Mouse (Mus musculus) layer of hippocampus, adult 9-10 months (tissue): ENCODE data around the gene 4933402D24Rik.
A peak's percentile ranks its signal among the peaks of the same experiment; 100 is the strongest.

ENCODE experiments used
- DNase-seq: peaks from one replicate; pipeline ENCODE4 v3.0.0; 2022; ENCODE audit warnings: low spot score

The 4933402D24Rik gene

GRCm38 (mm10) chr1:63769167-63769566 is at the start of gene 4933402D24Rik:
Gene 4933402D24Rik (minus strand): TSS chr1:63769267.
- DNase-seq, result no peak

GRCm38 (mm10) chr1:63808584-63808983 is 39.5 kb upstream of the 4933402D24Rik start:
- no peak for DNase-seq

GRCm38 (mm10) chr1:63805095-63805494 is 36.0 kb upstream of the 4933402D24Rik start:
- DNase-seq, result no peak

- DNase-seq, result no peak
Observed at GRCm38 (mm10) chr1:63794326-63794725, 25.3 kb upstream of the 4933402D24Rik start.

- no peak for DNase-seq
Observed at GRCm38 (mm10) chr1:63776902-63777630, 8.0 kb upstream of the 4933402D24Rik start.

- DNase-seq, result no peak
Observed at GRCm38 (mm10) chr1:63776396-63776795, 7.3 kb upstream of the 4933402D24Rik start.

GRCm38 (mm10) chr1:63770309-63770708 is 1.2 kb upstream of the 4933402D24Rik start:
- DNase-seq, result peak; percentile 5

GRCm38 (mm10) chr1:63768112-63768511 is 955 bp downstream of the 4933402D24Rik start:
- DNase-seq, result no peak

- no peak for DNase-seq
Observed at GRCm38 (mm10) chr1:63764395-63764794, 4.7 kb downstream of the 4933402D24Rik start.

GRCm38 (mm10) chr1:63763881-63764386 is 5.1 kb downstream of the 4933402D24Rik start:
- DNase-seq, result peak; percentile 9

GRCm38 (mm10) chr1:63763212-63763694 is 5.8 kb downstream of the 4933402D24Rik start:
- peak; percentile 25 for DNase-seq

- no peak for DNase-seq
Observed at GRCm38 (mm10) chr1:63756005-63756404, 13.1 kb downstream of the 4933402D24Rik start.

- peak; percentile 91 for DNase-seq
Observed at GRCm38 (mm10) chr1:63730240-63730771, 38.8 kb downstream of the 4933402D24Rik start, which contains the start of the genes Mdh1b and Fastkd2. Gene Mdh1b (minus strand): TSS chr1:63730318. Gene Fastkd2 (plus strand): TSS chr1:63730614.

GRCm38 (mm10) chr1:63729796-63730195 is 39.3 kb downstream of the 4933402D24Rik start:
- DNase-seq, result no peak

GRCm38 (mm10) chr1:63720161-63720560 is 48.9 kb downstream of the 4933402D24Rik start:
- DNase-seq, result no peak

- no peak for DNase-seq
Observed at GRCm38 (mm10) chr1:63708876-63709275, 60.2 kb downstream of the 4933402D24Rik start.

GRCm38 (mm10) chr1:63705733-63706132 is 63.3 kb downstream of the 4933402D24Rik start:
- no peak for DNase-seq
